Mouse (Mus musculus) forebrain, postnatal 0 days (tissue): Measurements from ENCODE around the gene Cass4. TPM values are rescaled to one million over a fixed set of nuclear protein-coding genes. Genes with fewer than 3 reads are reported as not detected.

Source experiments
- ATAC-seq: fragments of 200-750 bp; cut with Nextera tagmentation; 2 replicates; pipeline ENCODE4 v1.8.0; 2017; ENCODE audit warnings: mild to moderate bottlenecking, moderate library complexity
- DNase-seq: peaks from one replicate; pipeline ENCODE4 v3.0.0-alpha.2; 2015
- H3K27ac ChIP-seq: fragments of 300-500 bp; sonication (generic); 2 replicates; pipeline ENCODE4 v1.5.1; 2014; ENCODE audit warnings: low read depth, mild to moderate bottlenecking, antibody characterized with exemption, low read length, moderate library complexity, mixed read lengths
- H3K27me3 ChIP-seq: fragments of 300-500 bp; sonication (generic); 2 replicates; pipeline ENCODE4 v1.6.1; 2014; ENCODE audit warnings: mild to moderate bottlenecking, low read length, mixed read lengths; ENCODE audit not compliant: insufficient read depth
- H3K36me3 ChIP-seq: fragments of 300-500 bp; sonication (generic); 2 replicates; pipeline ENCODE4 v1.6.1; 2014; ENCODE audit warnings: mild to moderate bottlenecking, moderate library complexity; ENCODE audit not compliant: insufficient read depth
- H3K4me1 ChIP-seq: fragments of 300-500 bp; sonication (generic); 2 replicates; pipeline ENCODE4 v1.6.1; 2014; ENCODE audit warnings: antibody characterized with exemption; ENCODE audit not compliant: insufficient read depth
- H3K4me2 ChIP-seq: fragments of 300-500 bp; sonication (generic); 2 replicates; pipeline ENCODE4 v1.6.1; 2014; ENCODE audit warnings: low read depth, mild to moderate bottlenecking, moderate library complexity
- H3K4me3 ChIP-seq: fragments of 300-500 bp; sonication (generic); 2 replicates; pipeline ENCODE4 v1.5.1; 2014; ENCODE audit warnings: low read depth, low read length, mixed read lengths
- H3K9ac ChIP-seq: fragments of 300-500 bp; sonication (generic); 2 replicates; pipeline ENCODE4 v1.6.1; 2014; ENCODE audit warnings: mild to moderate bottlenecking
- H3K9me3 ChIP-seq: fragments of 300-500 bp; sonication (generic); 2 replicates; pipeline ENCODE4 v1.6.1; 2016; ENCODE audit warnings: low read length
- CTCF ChIP-seq: sonication (generic); IDR thresholded peaks from 2 replicates; pipeline ENCODE4 v1.5.1; 2016; ENCODE audit warnings: antibody characterized with exemption, control low read depth, low read depth
- WGBS: fragments of 180-500 bp; shearing (Covaris S2); extraction: QIAGEN DNeasy Blood & Tissue Kit; methylation state at CpG from one replicate; pipeline ENCODE4 v1.1.7; 2014; 5-methylcytosine and 5-hydroxymethylcytosine counted together
- polyA plus RNA-seq: library from polyadenylated mRNA; unstranded; fragments of >200 nt; fragmentation: Nextera tagmentation; extraction: Ambion mirVana; gene quantifications from 2 replicates; pipeline ENCODE4 v1.2.1, GENCODE M21; 2015
- total RNA-seq: library from RNA; depleted of rRNA; stranded (reverse); fragments of >200 nt; gene quantifications from 2 replicates; pipeline ENCODE4 v1.2.3, GENCODE M21; 2014

Gene Cass4
- total and polyA plus RNA-seq, 2 experiments from 2014 or later, result 0.12 to 0.24 TPM

DNA sequence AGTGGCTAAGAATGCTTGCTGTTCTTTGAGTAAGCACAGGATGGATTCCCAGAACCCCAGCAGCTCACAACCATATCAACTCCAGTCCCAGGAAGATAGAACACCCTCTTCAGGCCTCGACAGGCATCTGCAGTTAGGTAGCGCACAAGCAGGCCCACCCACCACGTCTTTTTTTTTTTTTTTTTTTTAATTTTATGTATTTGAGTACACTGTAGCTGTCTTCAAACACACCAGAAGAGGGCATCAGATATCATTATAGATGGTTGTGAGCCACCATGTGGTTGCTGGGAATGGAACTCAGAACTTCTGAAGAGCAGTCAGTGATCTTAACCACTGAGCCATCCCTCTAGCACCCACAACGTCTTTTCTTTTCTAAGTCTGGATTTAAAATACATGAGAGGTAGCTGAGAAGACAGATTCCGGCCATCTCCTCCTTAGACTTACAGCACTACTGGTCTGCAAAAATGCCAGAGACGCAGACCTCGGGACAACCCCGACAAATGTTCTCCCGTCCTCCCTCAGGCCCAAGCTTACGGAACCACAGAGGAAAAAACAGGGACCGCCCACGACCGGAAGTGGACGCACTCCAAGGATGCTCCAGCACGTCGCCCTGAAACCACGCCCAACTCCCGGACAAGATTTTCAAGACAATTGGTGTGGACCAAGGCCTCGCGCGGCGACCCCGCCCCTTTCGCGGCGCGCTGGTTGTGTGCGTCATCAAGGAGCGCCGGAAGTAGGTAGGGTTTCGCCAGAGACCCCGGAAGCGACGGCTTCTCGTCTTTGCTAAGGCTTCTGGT lies 46.4 kb downstream of the Cass4 start, which contains the start of gene Rtf2:
Gene Rtf2, plus strand, starts transcription at position 714 of the 797 bp plus-strand sequence.
- Histone ChIP-seq H3K27ac (peak within 1 kb of the TSS; percentile 51), H3K4me3 (peak within 1 kb of the TSS; percentile 86)

DNA sequence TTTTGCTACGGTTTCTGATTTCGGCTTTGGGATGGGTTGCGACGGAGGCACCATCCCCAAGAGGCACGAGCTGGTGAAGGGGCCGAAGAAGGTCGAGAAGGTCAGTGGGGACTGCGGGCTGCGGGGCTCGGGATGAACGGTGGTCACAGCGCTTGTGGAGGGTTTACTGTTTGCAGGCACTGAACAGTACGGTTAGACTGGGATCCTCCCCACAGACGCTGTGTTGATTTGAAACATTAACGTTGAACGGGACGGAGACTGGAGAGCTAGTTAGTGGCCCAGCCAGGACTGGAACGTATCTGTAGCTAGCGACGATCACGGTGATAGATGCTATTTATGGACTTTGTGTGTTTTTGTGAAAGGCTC lies 47.0 kb downstream of the Cass4 start:
- 2% methylated on average over 21 of the region's 21 CpGs for WGBS
- H3K4me3 ChIP-seq, result peak overlapping the region; percentile 86
- no peaks in the 10 kb centered on the region for H3K9me3 ChIP-seq
- H3K4me1 ChIP-seq, result peaks cover 11% of the 10 kb centered on the region; the same call in 1 of the 2 replicates
- no peaks in the 10 kb centered on the region for H3K27me3 ChIP-seq
- ATAC-seq (peak; percentile 66), DNase-seq (no peak)
- TF ChIP-seq CTCF, result no peak
- H3K27ac ChIP-seq, result peak overlapping the region; percentile 51
- peaks cover 8% of the 10 kb centered on the region for H3K36me3 ChIP-seq
- H3K9ac ChIP-seq, result peak overlapping the region; percentile 73
- peak overlapping the region; percentile 66 for H3K4me2 ChIP-seq

More for the DNA sequence above, 46.4 kb downstream of the Cass4 start, which contains the start of gene Rtf2:
- Histone ChIP-seq H3K4me2 (peak within 1 kb of the TSS; percentile 66), H3K4me1 (peaks cover 11% of the 10 kb centered on the region; the same call in 1 of the 2 replicates), H3K27me3 (no peaks in the 10 kb centered on the region), H3K9me3 (no peaks in the 10 kb centered on the region), H3K36me3 (peaks cover 2% of the 10 kb centered on the region; the same call in 1 of the 2 replicates), H3K9ac (peak within 1 kb of the TSS; percentile 73)
- peak; percentile 98 for DNase-seq
- TF ChIP-seq CTCF, result peak; percentile 50
- WGBS, result 2% methylated on average over 35 of the region's 35 CpGs
- ATAC-seq, result peak; percentile 95

DNA sequence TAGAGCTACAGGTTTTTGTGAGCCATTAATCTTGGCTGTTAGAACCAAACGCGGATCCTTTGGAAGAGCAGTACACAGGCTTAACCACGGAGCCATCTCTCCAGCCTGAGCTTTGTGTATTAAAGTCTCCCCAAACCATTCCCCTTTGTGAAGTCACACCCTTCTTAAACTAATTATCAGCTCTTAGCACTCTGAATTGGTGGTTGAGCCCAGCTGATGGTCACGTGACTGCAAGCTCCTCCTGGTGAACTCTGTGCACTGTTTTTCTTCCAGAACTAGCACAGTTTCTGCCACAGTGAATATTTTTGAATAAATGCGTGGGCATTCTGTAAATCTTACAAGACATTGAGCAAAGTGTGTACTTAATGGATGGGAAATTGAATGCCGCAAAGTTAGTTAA lies 47.6 kb downstream of the Cass4 start:
- ATAC-seq (no peak), DNase-seq (no peak)
- peaks cover 11% of the 10 kb centered on the region; the same call in 1 of the 2 replicates for H3K4me1 ChIP-seq
- 31% methylated on average over 6 of the region's 6 CpGs for WGBS
- peaks cover 13% of the 10 kb centered on the region for H3K36me3 ChIP-seq
- no peaks in the 10 kb centered on the region for H3K27me3 ChIP-seq
- H3K9ac ChIP-seq, result peak overlapping the region; percentile 73
- TF ChIP-seq CTCF, result no peak
- no peaks in the 10 kb centered on the region for H3K9me3 ChIP-seq
- H3K27ac ChIP-seq, result no peak overlapping the region
- H3K4me2 ChIP-seq, result peak overlapping the region; percentile 66
- peak overlapping the region; percentile 86 for H3K4me3 ChIP-seq

DNA sequence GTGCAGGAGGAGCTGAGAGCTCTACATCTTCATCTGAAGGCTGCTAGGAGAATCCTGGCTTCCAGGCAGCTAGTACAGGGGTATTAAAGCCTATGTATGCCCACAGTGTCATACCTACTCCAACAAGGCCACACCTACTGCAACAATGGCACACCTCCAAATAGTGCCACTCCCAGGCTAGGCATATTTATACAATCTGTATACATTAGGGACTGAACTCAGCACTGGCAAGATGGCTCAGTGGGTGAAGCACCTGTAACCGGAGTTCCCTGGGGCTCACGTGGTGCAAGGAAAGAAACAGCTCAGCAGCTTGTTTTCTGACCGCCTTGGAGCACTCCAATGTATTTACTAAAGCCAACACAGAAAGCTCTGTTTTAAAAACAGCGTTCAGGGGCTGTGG lies 52.0 kb downstream of the Cass4 start:
- no peak overlapping the region for H3K27ac ChIP-seq
- no peak overlapping the region for H3K4me2 ChIP-seq
- DNase-seq (no peak), ATAC-seq (no peak)
- no peaks in the 10 kb centered on the region for H3K9me3 ChIP-seq
- H3K4me3 ChIP-seq, result no peak overlapping the region
- WGBS, result 93% methylated on average over 4 of the region's 4 CpGs
- no peak overlapping the region for H3K9ac ChIP-seq
- H3K27me3 ChIP-seq, result no peaks in the 10 kb centered on the region
- peaks cover 58% of the 10 kb centered on the region for H3K36me3 ChIP-seq
- 0 out of 2 replicates have a peak, but pooled peaks cover 6% of the 10 kb centered on the region for H3K4me1 ChIP-seq
- no peak for TF ChIP-seq CTCF

GRCm38 (mm10) chr2:172447317-172447716 lies 53.7 kb downstream of the Cass4 start:
- Histone ChIP-seq H3K9ac (no peak overlapping the region), H3K36me3 (peaks cover 75% of the 10 kb centered on the region), H3K4me1 (no peaks in the 10 kb centered on the region), H3K27ac (no peak overlapping the region), H3K9me3 (no peaks in the 10 kb centered on the region), H3K4me3 (no peak overlapping the region), H3K4me2 (no peak overlapping the region), H3K27me3 (no peaks in the 10 kb centered on the region)
- TF ChIP-seq CTCF, result peak; percentile 63
- WGBS, result 94% methylated on average over 6 of the region's 6 CpGs
- DNase-seq (no peak), ATAC-seq (no peak)

GRCm38 (mm10) chr2:172448329-172448728 lies 54.7 kb downstream of the Cass4 start:
- DNase-seq (no peak), ATAC-seq (no peak)
- Histone ChIP-seq H3K9me3 (no peaks in the 10 kb centered on the region), H3K36me3 (peaks cover 83% of the 10 kb centered on the region), H3K4me2 (no peak overlapping the region), H3K4me3 (no peak overlapping the region), H3K27ac (no peak overlapping the region), H3K4me1 (no peaks in the 10 kb centered on the region), H3K27me3 (no peaks in the 10 kb centered on the region), H3K9ac (no peak overlapping the region)
- no peak for TF ChIP-seq CTCF
- 88% methylated on average over 4 of the region's 4 CpGs for WGBS

- Histone ChIP-seq H3K9ac (no peak overlapping the region), H3K27ac (no peak overlapping the region), H3K36me3 (peaks cover 81% of the 10 kb centered on the region), H3K27me3 (no peaks in the 10 kb centered on the region), H3K9me3 (no peaks in the 10 kb centered on the region), H3K4me2 (no peak overlapping the region), H3K4me3 (no peak overlapping the region), H3K4me1 (no peaks in the 10 kb centered on the region)
- no peak for TF ChIP-seq CTCF
- 91% methylated on average over 6 of the region's 6 CpGs for WGBS
- ATAC-seq, result no peak
- no peak for DNase-seq
Observed at GRCm38 (mm10) chr2:172450640-172451039, 57.0 kb downstream of the Cass4 start.
